Mouse (Mus musculus) olfactory bulb, adult 2 months (tissue): Measurements from ENCODE around the gene Olfr325.

Experiments
- CTCF ChIP-seq: fragments of 200-500 bp; IDR thresholded peaks from 2 replicates; pipeline ENCODE4 v1.5.1; 2012; ENCODE audit warnings: low read depth, mild to moderate bottlenecking, low read length, moderate library complexity; ENCODE audit not compliant: insufficient read depth
- POLR2A ChIP-seq: fragments of 200-500 bp; IDR thresholded peaks from 2 replicates; pipeline ENCODE4 v1.6.1; 2012; ENCODE audit warnings: mild to moderate bottlenecking, low read depth, low read length, moderate library complexity; ENCODE audit not compliant: insufficient read depth

DNA sequence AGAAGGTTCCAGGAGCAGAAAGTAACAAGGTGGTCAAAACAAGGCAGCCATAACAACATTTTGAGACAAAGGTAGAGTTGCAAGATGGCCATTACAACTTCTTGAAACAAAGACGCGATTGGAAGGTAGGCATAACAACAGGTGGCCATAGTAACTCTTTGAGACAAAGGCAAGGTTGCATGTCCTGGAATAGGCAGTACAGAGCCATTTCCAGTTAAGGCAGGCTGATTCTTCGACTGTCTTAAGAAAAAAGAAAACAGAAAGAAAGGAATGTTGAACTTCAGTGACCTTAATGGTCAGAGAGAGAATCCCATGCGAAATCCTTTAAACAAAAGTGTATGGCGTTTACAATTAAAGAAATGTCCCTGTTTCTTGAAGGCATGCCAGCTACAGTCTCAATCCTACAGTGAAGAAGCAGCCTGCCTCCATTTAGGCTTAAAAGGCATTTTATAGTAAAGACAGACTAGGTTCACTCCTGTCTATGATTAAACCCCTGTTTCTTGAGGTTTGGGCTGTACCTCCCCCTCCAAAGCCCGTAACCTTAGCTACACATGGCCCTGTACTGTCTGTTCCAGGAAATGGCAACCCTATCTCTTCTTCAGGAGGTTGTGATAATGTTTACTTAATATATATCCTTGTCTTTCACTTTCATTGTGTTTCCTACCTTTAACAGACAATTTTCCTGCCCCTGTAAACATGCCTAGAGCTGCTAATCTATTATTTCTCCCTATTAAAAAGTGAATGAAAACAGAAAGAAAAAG is 25.4 kb downstream of the Olfr325 start:
- TF ChIP-seq CTCF (no peak), POLR2A (no peak)
